Mouse (Mus musculus) kidney, embryonic 14.5 days (tissue): Measurements from ENCODE around the gene E130308A19Rik. TPM values are rescaled to one million over a fixed set of nuclear protein-coding genes. Genes with fewer than 3 reads are reported as not detected.

Experiments
- ATAC-seq: fragments of 200-750 bp; cut with Nextera tagmentation; 2 replicates; pipeline ENCODE4 v1.8.0; 2017; ENCODE audit warnings: moderate number of reproducible peaks, mild to moderate bottlenecking, moderate TSS enrichment, moderate library complexity; ENCODE audit not compliant: low FRiP score, low TSS enrichment
- H3K27ac ChIP-seq: fragments of 300-500 bp; sonication (generic); 2 replicates; pipeline ENCODE4 v1.5.1; 2014; ENCODE audit warnings: low read depth, mild to moderate bottlenecking, low read length, moderate library complexity, mixed read lengths
- H3K27me3 ChIP-seq: fragments of 300-500 bp; sonication (generic); 2 replicates; pipeline ENCODE4 v1.6.1; 2014; ENCODE audit warnings: mild to moderate bottlenecking, low read length; ENCODE audit not compliant: control insufficient read depth, insufficient read depth
- H3K36me3 ChIP-seq: fragments of 300-500 bp; sonication (generic); 2 replicates; pipeline ENCODE4 v1.6.1; 2014; ENCODE audit warnings: low read length, mixed read lengths; ENCODE audit not compliant: control insufficient read depth, insufficient read depth
- H3K4me1 ChIP-seq: fragments of 300-500 bp; sonication (generic); 2 replicates; pipeline ENCODE4 v1.6.1; 2014; ENCODE audit warnings: low read length, mixed read lengths; ENCODE audit not compliant: control insufficient read depth, insufficient read depth
- H3K4me2 ChIP-seq: fragments of 300-500 bp; sonication (generic); replicated peaks from 2 replicates; pipeline ENCODE4 v1.6.1; 2014; ENCODE audit warnings: low read depth, mild to moderate bottlenecking, low read length
- H3K4me3 ChIP-seq: fragments of 300-500 bp; sonication (generic); 2 replicates; pipeline ENCODE4 v1.5.1; 2014; ENCODE audit warnings: mild to moderate bottlenecking, low read length
- H3K9ac ChIP-seq: fragments of 300-500 bp; sonication (generic); 2 replicates; pipeline ENCODE4 v1.6.1; 2014; ENCODE audit warnings: low read depth, mild to moderate bottlenecking, low read length, moderate library complexity
- H3K9me3 ChIP-seq: fragments of 300-500 bp; sonication (generic); 2 replicates; pipeline ENCODE4 v1.6.1; 2016; ENCODE audit warnings: low read length; ENCODE audit not compliant: control insufficient read depth
- WGBS: fragments of 180-500 bp; shearing (Covaris S2); extraction: QIAGEN DNeasy Blood & Tissue Kit; methylation state at CpG from one replicate; pipeline ENCODE4 v1.1.7; 2014; 5-methylcytosine and 5-hydroxymethylcytosine counted together
- polyA plus RNA-seq: library from polyadenylated mRNA; unstranded; fragments of >200 nt; fragmentation: Nextera tagmentation; extraction: Ambion mirVana; gene quantifications from 2 replicates; pipeline ENCODE4 v1.2.1, GENCODE M21; 2014

The E130308A19Rik gene
- polyA plus RNA-seq, result 29.7 and 47.3 TPM in 2 replicates

GRCm38 (mm10) chr4:59625998-59626910 is at the start of gene E130308A19Rik:
E130308A19Rik (plus strand) TSS chr4:59626211.
- H3K27me3 ChIP-seq, result no peaks in the 10 kb centered on the region
- peak within 1 kb of the TSS; percentile 85 for H3K9ac ChIP-seq
- ATAC-seq, result peak; percentile 94
- H3K27ac ChIP-seq, result peak within 1 kb of the TSS; percentile 88
- peak within 1 kb of the TSS; percentile 74 for H3K4me2 ChIP-seq
- under 1% methylated on average over 85 of the region's 120 CpGs for WGBS
- peaks cover 13% of the 10 kb centered on the region; the same call in 1 of the 2 replicates for H3K4me1 ChIP-seq
- peak within 1 kb of the TSS; percentile 85 for H3K4me3 ChIP-seq
- no peaks in the 10 kb centered on the region for H3K9me3 ChIP-seq
- H3K36me3 ChIP-seq, result no peaks in the 10 kb centered on the region

GRCm38 (mm10) chr4:59580495-59581281 is 45.3 kb upstream of the E130308A19Rik start:
- ATAC-seq, result peak; percentile 40
- WGBS, result under 1% methylated on average over 23 of the region's 23 CpGs
- Histone ChIP-seq H3K4me1 (peaks cover 4% of the 10 kb centered on the region; the same call in 1 of the 2 replicates), H3K4me3 (peak overlapping the region; percentile 78), H3K9me3 (no peaks in the 10 kb centered on the region), H3K27ac (peak overlapping the region; percentile 85), H3K27me3 (no peaks in the 10 kb centered on the region), H3K36me3 (no peaks in the 10 kb centered on the region), H3K4me2 (peak overlapping the region; percentile 89), H3K9ac (peak overlapping the region; percentile 73)

GRCm38 (mm10) chr4:59581314-59582185 is 44.5 kb upstream of the E130308A19Rik start, which contains the start of gene Hsdl2:
Hsdl2 (plus strand) TSS chr4:59581563.
- peak; percentile 96 for ATAC-seq
- peak within 1 kb of the TSS; percentile 78 for H3K4me3 ChIP-seq
- no peaks in the 10 kb centered on the region for H3K36me3 ChIP-seq
- H3K9me3 ChIP-seq, result no peaks in the 10 kb centered on the region
- H3K9ac ChIP-seq, result peak within 1 kb of the TSS; percentile 73
- peak within 1 kb of the TSS; percentile 85 for H3K27ac ChIP-seq
- H3K27me3 ChIP-seq, result no peaks in the 10 kb centered on the region
- H3K4me1 ChIP-seq, result peaks cover 4% of the 10 kb centered on the region; the same call in 1 of the 2 replicates
- peak within 1 kb of the TSS; percentile 89 for H3K4me2 ChIP-seq
- WGBS, result under 1% methylated on average over 61 of the region's 61 CpGs

GRCm38 (mm10) chr4:59582186-59582585 is 43.8 kb upstream of the E130308A19Rik start:
- Histone ChIP-seq H3K27me3 (no peaks in the 10 kb centered on the region), H3K9me3 (no peaks in the 10 kb centered on the region), H3K27ac (no peak overlapping the region), H3K36me3 (no peaks in the 10 kb centered on the region), H3K9ac (peak overlapping the region; percentile 73; the same call in 1 of the 2 replicates), H3K4me2 (peak overlapping the region; percentile 89), H3K4me1 (peaks cover 4% of the 10 kb centered on the region; the same call in 1 of the 2 replicates), H3K4me3 (peak overlapping the region; percentile 78)
- ATAC-seq, result no peak
- 33% methylated on average over 6 of the region's 6 CpGs for WGBS

GRCm38 (mm10) chr4:59585097-59585496 is 40.9 kb upstream of the E130308A19Rik start:
- ATAC-seq, result no peak
- no peaks in the 10 kb centered on the region for H3K9me3 ChIP-seq
- H3K4me2 ChIP-seq, result no peak overlapping the region
- H3K4me1 ChIP-seq, result peaks cover 4% of the 10 kb centered on the region; the same call in 1 of the 2 replicates
- no peak overlapping the region for H3K4me3 ChIP-seq
- H3K27ac ChIP-seq, result no peak overlapping the region
- WGBS, result 78% methylated on average over 5 of the region's 5 CpGs
- no peaks in the 10 kb centered on the region for H3K27me3 ChIP-seq
- no peaks in the 10 kb centered on the region for H3K36me3 ChIP-seq
- H3K9ac ChIP-seq, result no peak overlapping the region

GRCm38 (mm10) chr4:59587215-59587871 is 38.7 kb upstream of the E130308A19Rik start:
- Histone ChIP-seq H3K9me3 (no peaks in the 10 kb centered on the region), H3K4me1 (no peaks in the 10 kb centered on the region), H3K9ac (no peak overlapping the region), H3K27me3 (no peaks in the 10 kb centered on the region), H3K36me3 (no peaks in the 10 kb centered on the region), H3K27ac (no peak overlapping the region), H3K4me3 (no peak overlapping the region), H3K4me2 (no peak overlapping the region)
- WGBS, result 81% methylated on average over 2 of the region's 2 CpGs
- ATAC-seq, result no peak

DNA sequence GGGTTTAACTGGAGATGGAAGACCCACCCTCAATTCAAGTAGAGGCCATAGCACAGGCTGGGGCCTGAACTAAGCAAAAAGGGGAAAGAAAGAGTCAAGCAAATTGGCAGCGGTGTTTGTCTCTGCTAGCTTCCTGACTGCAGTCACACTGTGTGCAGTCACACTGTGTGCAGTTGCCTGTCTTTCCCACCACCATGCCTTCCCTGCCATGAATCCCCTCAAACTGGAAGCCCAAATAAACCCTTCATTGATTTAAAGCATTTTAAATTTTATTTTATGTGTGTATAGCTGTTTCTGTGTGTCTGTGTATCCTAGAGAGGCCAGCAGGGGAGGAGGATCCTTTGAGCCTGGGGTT is 38.2 kb upstream of the E130308A19Rik start:
- no peak overlapping the region for H3K27ac ChIP-seq
- H3K9ac ChIP-seq, result no peak overlapping the region
- no peaks in the 10 kb centered on the region for H3K27me3 ChIP-seq
- WGBS, result 96% methylated on average over 1 of the region's 1 CpGs
- H3K4me3 ChIP-seq, result no peak overlapping the region
- ATAC-seq, result no peak
- no peaks in the 10 kb centered on the region for H3K36me3 ChIP-seq
- no peaks in the 10 kb centered on the region for H3K4me1 ChIP-seq
- H3K4me2 ChIP-seq, result no peak overlapping the region
- H3K9me3 ChIP-seq, result no peaks in the 10 kb centered on the region

DNA sequence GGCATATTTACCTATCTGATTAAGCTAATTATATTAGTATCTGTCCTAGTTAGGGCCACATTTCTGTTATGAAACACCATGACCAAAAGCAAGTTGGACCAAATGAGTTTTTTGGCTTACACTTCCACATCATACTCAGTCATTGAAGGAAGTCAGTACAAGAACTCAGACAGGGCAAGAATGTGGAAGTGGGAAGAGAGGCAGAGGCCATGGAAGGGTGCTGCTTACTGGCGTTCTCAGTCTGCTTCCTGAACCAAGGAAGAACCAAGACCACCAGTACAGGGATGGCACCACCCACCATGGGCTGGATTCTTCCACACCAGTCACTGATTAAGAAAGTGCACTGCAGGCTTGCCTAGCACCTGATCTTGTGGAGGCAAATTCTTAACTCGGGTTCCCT is 31.4 kb upstream of the E130308A19Rik start:
- Histone ChIP-seq H3K4me2 (no peak overlapping the region), H3K36me3 (no peaks in the 10 kb centered on the region), H3K4me3 (no peak overlapping the region), H3K9ac (no peak overlapping the region), H3K9me3 (no peaks in the 10 kb centered on the region), H3K27me3 (no peaks in the 10 kb centered on the region), H3K27ac (no peak overlapping the region), H3K4me1 (no peaks in the 10 kb centered on the region)
- WGBS, result 71% methylated on average over 2 of the region's 2 CpGs
- ATAC-seq, result no peak
